Mouse (Mus musculus): ENCODE results near the gene Foxa2. TPM values are rescaled to one million over a fixed set of nuclear protein-coding genes. Genes with fewer than 3 reads are reported as not detected.

Foxa2 gene
- total RNA-seq, 2 experiments from 2014 or later = not detected

DNA sequence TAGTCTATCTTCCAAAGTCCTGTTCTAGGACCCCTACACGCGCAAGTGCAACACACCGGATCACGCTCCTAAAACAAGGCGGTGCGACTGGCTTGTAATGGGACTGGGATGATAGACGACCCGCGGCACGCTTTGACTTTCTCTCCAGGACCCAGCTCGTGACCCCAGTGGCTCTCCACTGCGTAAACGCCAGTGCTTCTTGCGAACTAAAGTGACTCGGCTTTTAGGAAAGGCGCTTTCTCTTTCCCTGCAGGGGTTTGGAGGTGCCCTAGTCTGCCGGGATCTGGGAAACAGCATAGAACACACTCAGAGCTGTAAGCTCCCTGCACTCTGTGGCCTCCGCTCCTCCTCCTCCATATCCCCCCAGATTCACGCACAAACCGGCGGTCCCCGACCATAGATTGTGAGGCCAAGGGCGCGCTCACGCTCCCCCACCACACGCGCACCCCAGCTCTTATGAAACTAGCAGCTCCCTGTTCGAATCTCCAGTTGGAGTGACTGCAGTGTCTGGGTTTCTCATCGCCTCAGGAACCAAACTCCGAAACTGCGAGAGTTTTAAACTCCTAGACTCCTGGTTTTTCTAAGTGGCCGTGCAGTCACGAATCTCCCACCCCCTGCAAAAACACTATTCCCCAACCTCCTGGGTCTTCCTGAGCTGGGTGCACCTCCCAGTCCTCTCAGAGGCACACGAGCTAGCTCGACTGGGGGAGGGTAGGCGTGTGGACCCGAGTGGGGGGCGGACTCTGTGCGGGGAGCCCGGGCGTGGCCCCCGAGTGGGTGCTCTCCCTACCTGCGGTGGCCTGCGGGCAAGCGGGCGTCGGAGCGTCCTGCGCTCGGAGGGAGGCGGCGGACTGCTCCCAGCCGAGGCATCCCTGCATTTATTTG is 7.2 kb downstream of the Foxa2 start:
- no peak for DNase-seq

DNA sequence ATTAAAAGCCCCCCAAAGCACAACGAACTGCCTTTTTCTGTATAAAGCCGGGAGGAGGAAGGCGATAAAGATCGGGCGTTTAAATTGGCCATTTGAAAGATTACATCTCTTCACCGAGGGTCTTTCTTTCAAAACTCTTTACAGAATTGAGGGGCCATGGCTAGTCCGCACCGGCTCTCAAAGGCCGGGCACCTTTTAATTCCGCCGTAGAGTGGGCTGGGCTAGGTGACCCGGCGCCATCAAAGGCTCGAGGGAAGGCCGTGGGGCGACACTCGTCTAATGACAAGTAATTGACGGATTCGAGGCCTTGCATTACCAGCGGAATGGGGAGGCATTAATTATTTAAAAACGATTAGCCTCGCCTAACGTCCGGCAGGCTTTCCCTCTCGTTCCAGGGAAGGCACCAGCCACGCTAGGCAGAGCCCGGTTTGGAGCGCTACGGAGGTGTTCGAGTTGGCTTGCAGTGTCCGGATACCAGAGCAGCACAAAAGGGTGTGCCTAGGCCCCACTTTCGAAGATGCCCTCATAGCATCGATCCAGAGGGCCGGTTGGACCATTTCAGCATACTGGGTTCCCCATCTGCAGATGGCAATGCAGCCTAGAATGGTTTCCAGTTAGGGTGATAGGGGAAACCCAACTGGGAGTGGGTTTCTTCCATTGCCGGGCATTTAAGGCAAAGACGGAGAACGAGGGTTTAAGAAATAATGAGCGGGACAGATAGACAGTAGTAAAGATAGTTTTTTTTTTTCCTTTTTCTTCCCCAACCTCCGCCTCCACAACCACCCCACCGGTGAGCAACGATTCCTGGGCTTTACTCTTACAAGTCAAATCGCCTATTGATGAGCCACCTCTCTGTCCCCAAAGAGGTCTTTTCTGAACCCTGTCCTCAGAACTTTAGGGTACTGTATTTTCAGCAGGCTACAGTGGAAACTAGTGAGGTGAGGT is 8.1 kb downstream of the Foxa2 start:
- DNase-seq = no peak

DNA sequence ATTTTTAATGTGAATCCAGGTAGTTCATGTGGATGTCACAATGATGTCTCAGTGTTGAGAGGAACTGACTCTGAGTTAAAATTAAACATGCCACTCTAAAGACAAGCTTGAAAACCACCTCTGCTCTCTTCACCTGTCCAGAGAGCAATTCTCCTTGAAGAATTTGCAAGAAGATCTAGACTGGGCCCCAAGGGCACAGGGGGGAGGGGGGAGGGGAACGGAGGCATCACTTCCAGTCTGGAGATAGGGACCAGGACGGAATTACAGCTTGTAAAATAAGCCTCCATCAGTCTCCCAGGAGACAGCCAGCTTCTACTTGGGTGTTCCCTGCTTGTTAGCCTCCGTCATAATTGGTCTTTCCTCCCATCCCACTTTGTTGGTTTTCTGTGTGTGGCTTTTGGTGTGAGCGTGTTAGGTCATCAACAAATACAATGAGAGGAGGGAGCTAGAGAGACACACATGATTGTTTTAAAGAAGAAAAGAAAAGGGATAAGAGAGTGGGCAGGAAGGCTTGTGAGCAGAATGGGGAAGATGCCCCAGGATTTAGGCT is 10.1 kb downstream of the Foxa2 start:
- no peak for DNase-seq

DNA sequence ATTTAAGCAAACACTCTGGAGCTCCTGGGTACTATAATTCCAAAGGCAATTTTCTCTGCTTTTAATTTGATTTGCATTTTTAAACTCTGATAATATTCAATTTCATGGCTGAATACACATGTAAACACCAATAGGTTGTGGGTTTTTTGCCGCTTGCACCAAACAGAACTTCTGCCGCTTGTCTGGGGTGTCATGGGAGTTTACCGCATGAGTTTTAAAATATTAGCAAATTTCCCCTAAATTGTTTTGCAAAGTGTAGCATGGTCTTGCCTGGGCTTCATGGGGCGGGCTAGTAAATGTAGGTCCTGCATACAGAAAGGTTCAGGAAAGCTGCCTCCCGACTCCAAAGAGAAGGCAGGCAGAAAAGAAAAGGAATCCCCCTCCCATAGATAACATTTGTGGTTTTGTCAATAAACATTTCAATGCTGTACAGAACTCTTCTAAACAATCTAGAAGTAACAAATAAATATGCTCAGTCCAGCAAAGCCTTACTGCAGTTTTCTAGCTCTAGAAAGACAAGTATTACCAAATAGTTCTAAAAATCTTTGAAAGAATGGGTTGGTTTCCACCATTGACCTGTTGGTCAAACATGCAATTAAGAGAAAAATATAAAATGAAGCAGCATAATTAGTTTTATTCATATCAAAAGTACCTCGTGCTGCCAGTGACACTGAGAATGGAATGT is 15.6 kb downstream of the Foxa2 start:
- DNase-seq = no peak

DNA sequence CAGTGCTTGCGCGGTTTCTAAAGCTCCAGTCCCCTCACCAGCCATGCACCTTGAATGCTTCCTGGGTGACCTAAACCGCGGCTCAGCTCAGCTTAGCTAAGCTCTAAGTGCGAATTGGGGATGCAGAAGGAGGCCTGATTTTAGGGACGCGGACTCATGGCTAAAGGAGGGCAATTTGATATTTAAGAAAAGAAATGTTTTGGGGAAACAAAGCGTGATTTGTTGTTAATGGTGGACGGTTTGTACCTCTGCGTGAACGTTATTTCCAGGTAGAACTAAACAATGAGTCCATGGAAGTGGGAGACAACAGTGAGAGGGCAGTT is 16.2 kb downstream of the Foxa2 start:
- no peak for DNase-seq

DNA sequence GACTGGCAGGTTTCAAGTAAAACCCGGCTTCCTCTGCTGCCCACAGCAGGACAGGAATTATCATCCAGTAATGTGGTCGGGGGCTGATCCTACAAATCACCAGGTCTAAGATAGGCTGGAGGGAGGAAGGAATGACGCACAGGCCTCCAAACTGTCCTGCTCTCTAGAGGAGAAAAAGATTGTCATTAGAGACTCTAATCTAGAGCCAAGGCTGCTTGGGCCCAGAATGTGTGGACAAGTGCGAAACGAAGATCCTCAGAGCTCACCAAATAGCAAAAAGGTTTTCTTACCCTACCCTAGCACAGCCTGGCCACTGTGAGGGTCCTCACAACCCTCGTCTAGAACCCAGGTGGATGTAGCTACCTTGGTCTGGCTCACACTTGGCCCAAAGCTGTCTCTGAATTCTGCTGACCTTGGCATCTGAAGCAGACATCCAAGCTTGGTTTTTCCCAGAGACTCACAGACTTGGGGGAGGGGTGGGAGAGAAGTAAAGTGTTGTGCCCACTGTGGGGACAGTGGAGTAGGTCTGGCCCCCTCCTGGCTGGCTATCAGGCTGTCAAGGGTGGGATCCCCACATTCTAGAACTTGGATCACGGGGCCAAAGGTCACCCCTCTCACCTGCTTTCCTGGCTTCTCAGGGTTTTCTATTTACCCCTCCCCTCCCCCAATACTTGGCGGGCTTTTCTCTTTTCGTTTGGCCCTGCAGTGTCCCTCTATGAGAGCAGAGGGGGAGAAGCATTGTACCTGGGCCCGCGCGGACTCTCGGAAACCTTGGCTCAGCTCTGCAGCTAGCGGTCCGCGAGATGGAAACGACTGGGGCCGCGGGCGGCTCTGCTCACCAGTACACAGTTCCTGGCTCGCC is 16.8 kb downstream of the Foxa2 start:
- peak in 1 of 2 experiments; percentile 9 for DNase-seq

DNA sequence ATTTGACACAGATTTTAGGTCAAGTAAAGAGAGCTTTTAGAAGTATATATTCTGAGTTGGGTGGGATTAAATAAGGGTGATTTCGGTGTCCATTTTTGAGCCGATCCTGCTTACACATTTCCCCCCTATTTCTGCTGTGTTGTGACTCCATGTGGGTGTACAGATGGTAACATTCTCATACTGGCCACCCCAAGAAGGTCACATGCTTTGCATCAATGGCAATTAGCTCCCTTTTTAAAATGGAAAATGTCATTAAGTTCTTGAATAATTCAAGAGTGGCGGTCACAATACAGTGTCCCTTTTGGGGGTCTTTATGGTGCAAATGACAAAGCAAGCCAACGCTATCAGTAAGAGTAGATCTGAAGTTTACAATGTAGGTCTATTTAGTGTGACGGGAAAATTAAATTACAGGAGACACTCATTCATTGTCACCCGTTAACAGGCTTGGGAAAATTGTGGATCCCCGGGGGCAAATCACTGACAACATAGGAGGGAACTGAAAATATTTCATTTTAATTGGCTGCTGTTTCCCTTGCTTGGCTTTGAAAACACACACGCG is 17.6 kb downstream of the Foxa2 start:
- no peak for DNase-seq

DNA sequence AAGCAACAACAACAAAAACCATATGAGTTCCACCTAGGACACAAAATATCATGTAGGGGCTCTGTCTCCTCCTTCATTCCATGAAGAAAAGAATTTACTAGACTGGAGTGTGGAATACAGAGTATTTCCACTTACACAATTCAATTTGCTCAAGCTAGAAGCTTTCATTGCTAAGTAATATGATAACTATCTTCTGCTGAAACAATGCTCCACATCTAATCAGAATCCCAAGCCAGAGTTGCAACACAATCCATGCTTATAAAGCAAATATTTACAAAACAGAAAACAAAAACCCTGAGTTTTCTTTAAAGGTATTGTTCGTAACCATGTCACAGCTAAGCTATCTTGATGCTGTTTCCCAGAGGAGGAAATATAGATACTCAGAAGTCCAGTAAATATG is 20.4 kb downstream of the Foxa2 start:
- no peak for DNase-seq

DNA sequence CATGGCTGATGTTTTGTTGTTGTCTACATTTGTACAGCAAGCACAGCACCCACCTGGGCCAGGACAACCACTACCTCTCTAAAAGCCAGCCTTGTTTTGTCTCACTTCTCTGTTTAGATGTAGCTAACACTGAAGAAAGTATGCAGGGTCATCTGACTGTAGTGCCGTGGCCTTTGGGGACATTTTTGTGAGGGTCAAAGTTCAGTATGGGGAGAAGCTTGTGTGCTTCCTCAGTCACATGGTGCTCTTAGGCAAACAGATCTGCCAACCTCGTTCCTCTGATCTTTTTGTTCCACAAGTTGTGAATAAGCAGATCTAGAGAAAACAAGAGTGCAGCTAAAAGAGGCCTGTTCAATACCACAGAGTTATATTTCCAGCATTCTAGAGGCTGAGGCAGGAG is 21.3 kb downstream of the Foxa2 start:
- DNase-seq = no peak

DNA sequence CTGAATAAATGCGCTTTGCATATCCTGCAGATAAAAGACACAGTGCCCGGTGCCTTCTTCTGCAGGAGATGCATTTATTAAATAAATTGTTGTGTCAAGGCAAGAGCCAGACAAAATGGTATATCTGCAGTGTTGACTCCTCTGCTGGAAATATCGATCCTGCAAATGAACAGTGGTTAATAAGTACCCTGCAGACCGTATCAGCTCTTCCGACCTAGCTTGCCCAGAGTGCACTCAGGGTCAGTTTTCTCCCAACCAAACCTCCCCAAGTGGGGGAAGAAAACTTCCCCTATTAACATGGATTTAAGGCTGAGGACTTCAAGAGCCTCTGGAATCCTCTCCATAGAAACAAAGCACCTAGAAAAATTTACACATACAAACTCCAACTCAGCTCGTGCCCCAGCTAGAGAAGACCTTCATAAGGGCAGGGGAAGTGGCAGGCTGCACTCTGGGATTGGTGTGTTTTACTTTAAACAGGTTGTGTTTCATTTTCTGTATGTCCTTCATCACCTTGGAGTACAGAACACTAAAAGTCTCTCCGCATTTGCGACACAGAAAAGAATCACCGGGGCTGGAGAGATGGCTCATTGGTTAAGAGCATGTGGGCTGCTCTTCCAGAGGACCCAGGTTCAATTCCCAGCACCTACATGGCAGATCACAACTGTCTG is 22.4 kb downstream of the Foxa2 start:
- no peak for DNase-seq

DNA sequence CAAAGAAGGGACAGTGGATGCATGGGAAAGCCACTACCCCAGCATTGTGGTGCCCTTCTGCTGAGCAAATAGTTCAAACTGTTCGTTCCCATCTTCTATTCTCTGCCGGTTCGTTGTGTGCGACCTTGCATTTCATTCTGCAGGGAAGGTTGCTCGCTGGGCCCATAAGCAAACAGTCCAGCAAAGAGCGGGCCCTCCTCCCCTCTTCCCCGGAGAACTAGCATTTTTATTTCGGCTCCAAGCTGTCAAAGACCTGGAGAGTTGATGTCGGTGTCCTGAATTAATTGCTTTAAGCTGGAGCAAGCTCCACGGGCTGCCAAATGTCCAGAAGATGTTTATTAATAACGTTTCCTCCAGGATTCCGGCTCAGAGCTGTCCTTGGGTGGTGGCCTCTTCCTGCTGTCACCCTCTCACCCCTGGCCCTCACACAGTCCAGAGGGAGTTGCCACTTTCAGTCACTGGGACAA is 23.4 kb downstream of the Foxa2 start:
- DNase-seq = no peak

DNA sequence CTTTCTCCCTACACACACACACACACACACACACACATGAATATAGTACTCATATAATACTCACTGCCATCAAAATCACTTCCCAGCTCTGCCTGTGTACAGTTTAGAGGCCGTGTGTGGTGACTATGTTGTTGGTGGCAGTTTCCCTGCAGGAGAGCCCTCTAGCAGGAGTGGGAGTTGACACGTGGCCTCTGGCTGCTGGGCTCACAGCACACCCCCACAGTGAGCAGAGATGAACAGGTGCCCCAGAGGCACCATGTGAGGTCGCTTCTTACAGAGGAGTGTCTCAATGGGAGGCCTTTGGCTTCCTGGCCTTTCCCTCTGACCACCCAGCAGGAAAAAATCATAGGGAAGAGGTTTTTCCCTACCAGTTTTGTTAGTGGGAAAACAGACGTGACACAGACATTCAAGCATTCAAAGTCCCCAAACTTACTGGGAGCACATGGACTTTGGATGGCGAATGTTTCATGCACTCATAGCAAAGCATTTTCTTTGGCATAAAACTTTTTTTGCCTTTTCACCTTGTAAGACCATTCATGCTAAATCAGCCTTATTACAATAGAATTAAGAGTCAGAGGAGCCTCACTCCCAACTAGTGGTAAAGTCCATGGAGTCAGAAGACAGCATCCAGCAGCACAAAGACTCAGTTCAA is 24.7 kb downstream of the Foxa2 start:
- DNase-seq = no peak

DNA sequence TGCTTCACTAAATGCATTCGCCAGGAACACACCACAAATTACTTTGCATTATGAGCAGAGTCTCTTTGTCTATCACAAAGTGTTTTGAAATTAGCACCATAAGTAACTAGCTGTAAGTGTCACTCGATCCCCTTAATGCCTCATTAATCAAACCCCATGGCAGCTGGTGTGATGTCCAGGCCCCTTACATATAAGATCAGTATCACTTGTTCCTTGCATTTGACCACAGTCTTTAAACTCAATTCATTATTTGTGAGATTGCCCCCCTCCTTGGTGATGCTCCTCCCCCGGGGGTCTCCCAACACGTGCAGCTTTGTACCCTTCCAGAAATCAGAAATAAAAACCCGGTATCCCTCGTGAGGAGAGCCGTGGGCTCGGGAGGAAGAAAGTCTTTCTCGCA is 25.8 kb downstream of the Foxa2 start:
- DNase-seq = no peak

DNA sequence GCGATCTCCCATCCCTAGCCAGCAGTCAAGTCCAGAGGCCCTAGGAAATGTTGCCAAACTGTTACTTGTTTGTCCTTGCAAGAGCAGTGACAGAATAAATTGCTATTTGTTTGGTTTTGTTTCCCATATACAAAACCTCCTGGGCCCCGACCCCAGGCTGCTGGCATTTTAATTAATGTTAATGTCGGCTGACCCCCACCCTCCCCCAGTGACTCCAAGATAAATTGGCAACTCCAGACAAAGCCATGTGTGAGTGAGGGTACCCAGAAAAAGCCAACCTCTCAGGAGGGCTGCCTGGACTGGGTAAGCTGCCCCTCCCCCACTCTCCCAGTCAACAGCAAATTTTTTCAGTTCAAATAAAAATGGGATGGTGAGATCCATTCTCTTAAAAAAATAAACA is 26.6 kb downstream of the Foxa2 start:
- DNase-seq = no peak

DNA sequence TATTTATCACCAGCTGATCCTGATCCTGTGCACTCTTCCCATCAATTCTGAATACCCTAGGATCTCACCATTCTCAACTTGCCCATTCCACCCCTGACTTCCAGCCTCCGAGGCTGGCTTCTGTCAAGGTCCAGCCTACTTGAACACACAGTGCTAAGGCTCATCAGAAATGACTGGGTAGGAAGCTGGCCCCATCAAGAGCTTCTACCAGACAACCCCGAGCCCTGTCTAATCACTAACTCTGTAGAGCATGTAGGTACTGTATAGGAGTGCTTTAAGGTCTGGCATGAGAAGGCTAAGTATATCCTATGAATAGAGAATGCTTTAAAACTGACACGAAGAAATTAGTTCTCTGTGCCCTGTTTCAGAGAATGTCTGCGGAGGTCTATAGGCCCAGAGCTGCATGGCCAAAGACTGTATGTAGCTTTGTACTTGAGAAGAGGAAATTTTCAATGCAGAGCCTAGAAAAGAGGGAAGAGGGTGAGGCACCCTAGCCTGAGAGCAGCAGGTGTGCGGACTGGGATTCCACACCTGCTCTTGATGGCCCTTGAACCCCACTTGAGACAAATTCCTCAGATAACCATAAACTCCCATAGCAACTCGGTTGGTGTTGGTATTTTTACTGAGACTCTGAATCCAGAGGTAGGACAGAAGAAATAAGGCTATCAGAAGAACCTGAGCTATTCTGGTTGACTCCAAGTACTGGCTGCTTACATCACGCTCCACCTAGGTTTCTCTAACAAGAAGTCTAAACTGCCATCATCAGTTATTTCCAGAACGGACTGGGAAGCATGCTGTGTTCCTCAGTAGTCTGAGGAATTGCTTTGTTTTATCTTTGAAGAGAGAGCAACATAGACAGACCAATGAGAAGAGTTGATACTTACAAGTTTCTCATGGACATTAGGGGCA is 28.7 kb downstream of the Foxa2 start:
- DNase-seq = no peak

DNA sequence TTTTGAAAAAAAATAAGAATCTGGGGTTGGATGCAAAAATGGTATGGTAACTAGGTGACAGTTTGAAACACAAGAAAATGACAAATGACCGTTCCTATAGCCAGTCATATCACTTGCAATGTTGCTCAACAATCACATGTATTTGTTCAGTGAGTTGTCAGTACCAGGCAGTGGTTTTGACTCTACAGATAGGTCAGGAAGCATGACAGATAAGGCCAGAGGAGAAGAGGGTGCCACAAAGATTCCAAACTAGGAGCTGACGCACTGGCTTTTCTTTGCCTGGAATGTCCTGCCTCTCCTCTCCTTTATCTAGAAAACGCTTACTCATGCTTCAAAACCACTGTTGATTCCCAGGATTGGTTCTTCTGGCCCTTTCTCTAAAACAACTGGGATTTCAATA is 33.4 kb downstream of the Foxa2 start:
- no peak for DNase-seq

DNA sequence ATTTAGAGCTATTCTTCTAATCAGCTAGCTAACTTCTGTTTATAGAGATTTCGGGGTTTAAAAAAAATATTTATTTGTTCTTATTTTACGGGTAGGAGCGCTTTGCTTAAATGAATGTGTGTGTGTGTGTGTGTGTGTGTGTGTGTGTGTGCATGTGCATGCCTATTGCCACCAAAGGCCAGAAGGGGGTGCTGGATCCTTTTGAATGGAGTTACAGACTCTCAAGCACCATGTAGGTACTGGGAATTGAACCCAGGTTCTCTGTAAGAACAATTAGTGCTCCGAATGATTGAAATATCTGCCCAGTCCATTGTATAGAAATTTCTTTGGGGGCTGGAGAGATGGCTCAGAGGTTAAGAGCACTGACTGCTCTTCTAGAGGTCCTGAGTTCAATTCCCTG is 37.7 kb downstream of the Foxa2 start:
- no peak for DNase-seq

All from adrenal gland, postnatal 36 days (tissue).